Mouse (Mus musculus): Measurements from ENCODE around the gene Mettl8. TPM values are rescaled to one million over a fixed set of nuclear protein-coding genes. Genes with fewer than 3 reads are reported as not detected.

Gene Mettl8
- total RNA-seq, 2 experiments from 2014 or later: 4.3 to 5.4 TPM

- DNase-seq (ENCODE audit: low spot score): peak; percentile 67
These were observed 65.2 kb downstream of the Mettl8 start for GRCm38 (mm10) chr2:70990196-70990595.

DNA sequence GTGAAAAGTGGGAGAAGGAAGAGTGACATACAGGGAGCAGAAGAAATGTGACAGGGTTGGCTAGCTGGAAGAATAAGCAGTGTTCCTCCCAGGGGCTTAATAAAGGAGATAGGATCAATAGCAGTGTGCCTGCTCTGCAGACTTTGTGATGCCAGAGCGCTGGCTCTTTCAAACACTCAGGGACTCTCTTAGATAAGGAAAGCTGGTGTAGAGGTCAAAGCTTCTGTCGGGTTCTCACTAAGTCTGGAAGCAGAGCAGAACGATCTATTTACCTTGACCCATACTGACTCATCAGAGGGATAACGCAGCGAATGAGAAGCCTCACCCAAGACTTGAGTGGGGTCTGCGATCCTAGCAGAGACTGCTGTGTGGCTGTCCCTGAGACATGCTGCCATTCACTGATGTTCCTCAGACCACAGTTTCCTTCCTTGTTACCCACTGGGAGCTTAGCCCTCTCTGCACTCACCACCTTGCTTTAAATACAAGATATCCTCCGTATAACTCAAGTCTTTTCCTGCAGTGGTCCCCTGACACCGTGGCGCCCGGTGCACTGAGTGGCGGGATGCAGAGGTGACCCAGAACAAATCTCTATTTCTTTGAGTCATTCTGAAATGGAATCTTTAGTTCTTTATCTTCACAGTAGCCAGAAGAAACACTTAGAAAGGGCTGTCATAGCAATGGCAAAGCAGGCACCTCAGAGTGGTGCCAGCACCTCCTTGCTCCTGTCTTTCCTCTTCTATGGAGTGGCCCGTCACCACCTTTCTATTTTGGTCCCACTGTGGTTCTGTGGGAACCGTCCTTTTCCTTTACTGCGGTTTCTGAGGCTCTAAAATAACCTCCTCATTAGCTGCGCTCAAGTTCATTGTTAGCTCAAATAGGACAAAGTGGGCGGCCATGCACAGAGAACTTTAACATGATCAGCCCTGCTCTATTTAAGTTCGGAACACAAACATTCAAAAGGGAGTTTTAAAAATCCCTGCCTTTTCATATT, 65.9 kb downstream of the Mettl8 start:
- DNase-seq (ENCODE audit: low spot score): no peak

- DNase-seq (ENCODE audit: low spot score): peak; percentile 57
These were observed 77.1 kb downstream of the Mettl8 start for GRCm38 (mm10) chr2:70978271-70978670.

DNA sequence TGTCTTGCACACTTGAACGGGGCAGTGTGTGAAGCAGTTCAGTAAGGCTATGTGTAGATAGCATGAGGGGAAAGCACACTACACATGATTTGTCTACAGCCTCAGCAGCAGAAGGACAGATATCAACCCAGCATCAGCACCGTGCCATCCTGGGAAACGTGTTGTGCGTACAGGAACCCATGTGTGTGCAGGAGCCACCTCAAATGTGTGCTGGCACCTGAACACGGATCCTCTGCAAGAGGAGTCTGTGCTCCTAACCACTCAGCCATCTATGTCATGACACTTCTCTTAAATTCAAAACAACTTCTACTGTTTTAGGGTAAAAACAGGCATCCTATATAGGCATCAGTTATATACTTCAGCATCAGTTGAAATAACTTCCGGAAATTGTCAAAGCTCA, 80.6 kb downstream of the Mettl8 start:
- DNase-seq (ENCODE audit: low spot score): no peak

- DNase-seq (ENCODE audit: low spot score): no peak
These were observed 82.4 kb downstream of the Mettl8 start for GRCm38 (mm10) chr2:70972795-70973518.

- no peak for DNase-seq (ENCODE audit: low spot score)
These were observed 85.1 kb downstream of the Mettl8 start for GRCm38 (mm10) chr2:70970158-70970741.

- DNase-seq (ENCODE audit: low spot score): peak; percentile 21
These were observed 87.1 kb downstream of the Mettl8 start for GRCm38 (mm10) chr2:70968305-70968704.

GRCm38 (mm10) chr2:70967216-70967615, 88.2 kb downstream of the Mettl8 start:
- no peak for DNase-seq (ENCODE audit: low spot score)

DNA sequence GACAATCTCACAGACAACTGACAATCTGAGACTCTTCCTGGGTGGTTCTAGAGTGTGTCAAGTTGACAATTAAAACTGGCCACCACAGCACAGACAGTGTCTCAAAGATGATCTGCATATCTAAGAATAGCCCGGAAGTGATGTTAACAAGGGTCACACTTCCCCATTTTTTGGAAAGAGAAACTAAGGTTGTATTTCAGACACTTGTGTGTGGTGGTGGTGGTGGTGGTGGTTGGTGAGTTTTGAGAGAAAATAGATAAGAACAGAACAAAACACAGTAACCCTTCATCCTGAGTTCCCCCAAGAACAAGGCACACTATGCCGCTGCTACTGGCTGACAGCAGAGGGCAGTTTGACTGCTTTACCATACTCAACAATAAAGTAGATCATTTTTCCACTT, 90.6 kb downstream of the Mettl8 start:
- DNase-seq (ENCODE audit: low spot score): no peak

DNA sequence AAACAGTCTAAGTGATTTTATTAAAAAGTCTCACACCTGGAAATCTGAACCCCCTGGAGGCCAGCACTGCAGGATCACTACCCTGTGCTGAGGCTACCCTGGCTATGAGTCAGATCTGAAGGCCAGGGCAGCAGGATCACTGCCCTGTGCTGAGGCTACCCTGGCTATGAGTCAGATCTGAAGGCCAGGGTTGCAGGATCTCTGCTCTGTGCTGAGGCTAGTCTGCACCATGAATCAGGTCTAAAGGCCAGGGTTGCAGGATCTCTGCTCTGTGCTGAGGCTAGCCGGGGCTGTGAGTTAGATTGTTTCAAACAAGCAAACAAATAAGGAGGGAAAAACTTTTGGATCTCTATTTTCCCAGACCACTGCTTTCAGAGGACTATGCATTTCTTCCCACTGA, 92.5 kb downstream of the Mettl8 start:
- no peak for DNase-seq (ENCODE audit: low spot score)

DNA sequence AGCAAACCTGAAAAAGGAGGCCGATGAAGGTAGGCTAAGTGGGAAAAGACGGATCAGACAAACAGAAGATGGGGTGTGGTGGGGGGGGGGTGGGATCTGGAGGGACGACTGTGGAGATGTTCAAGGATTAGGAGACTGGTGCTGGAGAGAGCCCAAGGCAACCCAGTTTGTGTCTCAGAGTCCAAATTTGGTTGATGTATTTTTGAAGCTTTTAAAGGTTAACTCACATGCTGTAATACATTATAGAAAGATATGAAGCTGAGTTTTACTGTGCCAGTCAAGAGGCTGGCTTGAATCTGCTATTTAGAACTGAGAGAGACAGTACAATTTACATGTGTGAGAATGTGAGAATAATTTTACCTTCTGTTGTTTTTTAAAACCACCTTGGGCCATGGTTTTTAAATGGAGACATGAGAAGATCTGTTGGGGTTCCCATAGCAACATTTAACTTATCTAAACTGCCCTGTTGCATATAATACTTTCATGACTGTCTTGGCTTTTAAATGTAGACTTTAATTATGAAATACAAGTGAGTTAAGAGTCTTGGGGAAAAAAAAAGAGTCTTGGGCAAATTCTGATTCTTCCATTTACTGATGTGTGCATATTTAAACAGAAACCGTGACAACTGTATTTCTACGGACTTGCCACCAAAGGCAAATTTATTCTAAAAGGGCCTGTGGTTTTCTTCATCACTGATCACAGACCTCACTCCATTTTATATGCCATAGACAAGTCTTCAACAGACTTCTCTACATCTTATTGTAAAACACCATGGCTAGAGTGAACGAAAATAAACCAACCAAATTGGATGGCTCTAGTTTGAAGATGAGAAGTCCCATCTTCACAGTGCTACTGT, 94.1 kb downstream of the Mettl8 start:
- no peak for DNase-seq (ENCODE audit: low spot score)

DNA sequence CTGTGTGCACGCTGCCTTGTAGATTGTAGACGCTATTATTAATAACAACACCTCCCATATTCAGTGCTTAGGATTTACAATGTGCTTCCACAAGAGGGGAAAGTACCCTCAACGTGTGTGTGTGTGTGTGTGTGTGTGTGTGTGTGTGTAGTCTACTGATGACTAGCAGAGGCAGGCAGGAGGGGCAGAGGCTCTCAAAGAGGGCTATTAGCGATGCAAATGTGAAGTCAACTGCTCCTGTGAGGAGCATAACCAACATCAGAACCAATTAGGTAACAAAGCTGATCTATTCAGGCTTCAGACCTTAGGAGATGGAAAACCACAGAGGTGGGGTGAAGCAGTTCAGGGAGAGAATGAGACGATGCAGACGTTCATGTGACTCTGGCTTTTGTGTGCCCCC, 95.3 kb downstream of the Mettl8 start:
- no peak for DNase-seq (ENCODE audit: low spot score)

- no peak for DNase-seq (ENCODE audit: low spot score)
These were observed 96.0 kb downstream of the Mettl8 start for GRCm38 (mm10) chr2:70959337-70959736.

DNA sequence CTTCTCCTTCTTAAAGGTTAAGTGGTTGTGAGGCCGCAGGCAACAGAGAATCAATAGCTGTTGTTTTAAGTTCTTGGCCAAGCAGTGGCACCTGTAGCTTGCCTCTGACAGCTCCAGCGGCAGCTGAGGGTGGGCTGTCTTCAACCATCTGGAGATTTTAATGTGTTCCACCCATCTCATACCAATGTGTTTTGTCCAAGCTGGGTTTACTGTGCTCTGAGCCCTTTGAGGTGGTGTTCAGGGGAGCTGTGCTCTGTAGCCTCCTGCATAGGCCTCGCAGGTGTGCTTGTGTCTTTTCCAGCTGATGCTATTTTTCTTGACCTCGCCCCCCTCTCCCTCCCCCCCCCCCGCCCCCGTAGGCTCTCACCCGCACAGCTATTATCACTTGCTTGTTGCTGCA, 96.8 kb downstream of the Mettl8 start:
- no peak for DNase-seq (ENCODE audit: low spot score)

GRCm38 (mm10) chr2:70953616-70954015, 101.8 kb downstream of the Mettl8 start:
- no peak for DNase-seq (ENCODE audit: low spot score)

GRCm38 (mm10) chr2:70951944-70952343, 103.4 kb downstream of the Mettl8 start:
- DNase-seq (ENCODE audit: low spot score): no peak

GRCm38 (mm10) chr2:70944511-70945305, 110.7 kb downstream of the Mettl8 start:
- no peak for DNase-seq (ENCODE audit: low spot score)

DNA sequence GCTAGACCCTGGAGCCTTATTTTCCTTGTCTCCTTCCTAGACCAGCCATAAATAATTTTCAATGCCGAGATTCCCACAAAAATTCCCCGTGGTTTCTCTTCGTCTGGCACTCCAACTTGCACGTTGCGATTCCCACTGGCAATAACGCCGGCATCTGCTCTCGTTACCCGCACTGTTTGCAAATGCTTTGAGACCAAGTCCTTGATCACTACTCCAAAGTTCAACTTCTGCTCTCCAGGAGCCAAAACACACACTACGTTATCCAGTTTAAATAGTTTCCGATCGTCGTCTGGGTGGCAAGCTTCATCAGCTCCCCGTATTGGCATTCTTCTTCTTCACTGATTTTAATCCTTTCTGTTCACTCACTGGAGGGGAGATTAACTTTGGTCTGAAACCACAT, 114.6 kb downstream of the Mettl8 start:
- DNase-seq (ENCODE audit: low spot score): no peak

- no peak for DNase-seq (ENCODE audit: low spot score)
These were observed 116.4 kb downstream of the Mettl8 start for GRCm38 (mm10) chr2:70938844-70939494.

DNA sequence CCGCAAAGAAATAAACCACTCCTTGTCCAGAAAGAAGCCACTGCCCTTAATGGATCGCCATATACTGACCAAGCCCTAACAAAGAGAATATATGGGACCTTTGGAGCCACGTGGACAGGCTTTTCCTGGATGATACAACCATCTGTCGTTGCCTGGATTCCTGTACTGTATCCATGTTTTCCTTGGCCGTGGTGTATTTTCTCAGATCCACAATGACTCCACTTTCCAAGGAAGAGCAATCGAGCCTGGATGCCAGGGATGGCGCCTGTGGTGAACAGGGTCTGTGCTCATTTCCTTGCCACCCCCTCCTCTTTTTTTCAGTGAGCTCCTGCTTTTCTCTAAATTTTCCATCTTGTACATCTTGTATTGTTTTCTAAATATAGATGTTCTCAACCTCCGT, 120.6 kb downstream of the Mettl8 start:
- no peak for DNase-seq (ENCODE audit: low spot score)
